Mouse (Mus musculus) heart, postnatal 25 days (tissue): ENCODE results near the gene Ift122. TPM values are rescaled to one million over a fixed set of nuclear protein-coding genes. Genes with fewer than 3 reads are reported as not detected.

Experiments used
- DNase-seq: peaks from one replicate; pipeline ENCODE4 v3.0.0; 2022; ENCODE audit warnings: low spot score
- intact Hi-C: fragments of 180-260 bp; cut with DNase I; formaldehyde crosslinking; loops from one replicate; pipeline ENCODE4 v1.15.1; 2025
- total RNA-seq, 2 experiments: library from RNA; stranded (reverse); gene quantifications; 2 replicates each; pipeline ENCODE4 v1.2.3; 2021

Gene Ift122
- total RNA-seq, 2 experiments from 2014 or later, result 11.4 to 11.7 TPM

- intact Hi-C loops, result no loop called here
- DNase-seq, result no peak
Observed at GRCm38 (mm10) chr6:115969952-115970351, 116.7 kb downstream of the Ift122 start.

GRCm38 (mm10) chr6:115971273-115972060 is 118.2 kb downstream of the Ift122 start:
- intact Hi-C loops, result no loop called here
- DNase-seq, result no peak

GRCm38 (mm10) chr6:115972083-115972764 is 119.0 kb downstream of the Ift122 start:
- intact Hi-C loops, result no loop called here
- no peak for DNase-seq

- no peak for DNase-seq
- intact Hi-C loops, result no loop called here
Observed at GRCm38 (mm10) chr6:115973139-115973875, 120.0 kb downstream of the Ift122 start.

GRCm38 (mm10) chr6:115973881-115974662 is 120.8 kb downstream of the Ift122 start:
- intact Hi-C loops, result no loop called here

GRCm38 (mm10) chr6:115975606-115976005 is 122.3 kb downstream of the Ift122 start:
- DNase-seq, result no peak
- intact Hi-C loops, result no loop called here

More at GRCm38 (mm10) chr6:115973881-115974662, 120.8 kb downstream of the Ift122 start:
- no peak for DNase-seq

Other genes with a start within 250 kb of the Ift122 start
- 100 to 1,000 TPM in 1 of 2 experiments, 10 to 100 TPM in 1; 98.8 to 100 TPM for gene Raf1, start 176.8 kb upstream of the Ift122 start, total RNA-seq
- 1 to 10 TPM in 1 of 2 experiments, not detected in 1; 1.0 TPM for gene Tmem40, start 91.1 kb upstream of the Ift122 start, total RNA-seq
- gene Cand2, start 78.9 kb upstream of the Ift122 start, total RNA-seq, result 10 to 100 TPM; 72.5 to 74.4 TPM
- 100 to 1,000 TPM; 575 to 621 TPM for gene Rpl32, start 44.7 kb upstream of the Ift122 start, total RNA-seq
- under 1 TPM; 0.39 to 0.49 TPM for gene Efcab12, start 15.1 kb upstream of the Ift122 start, total RNA-seq
- 1 to 10 TPM in 1 of 2 experiments, under 1 TPM in 1; 0.95 to 1.2 TPM for gene Mbd4, start 99 bp upstream of the Ift122 start, total RNA-seq
- under 1 TPM; 0.18 to 0.34 TPM for gene Rho, start 78.3 kb downstream of the Ift122 start, total RNA-seq
- not detected for gene H1foo, start 91.5 kb downstream of the Ift122 start, total RNA-seq
- gene Plxnd1, start 141.5 kb downstream of the Ift122 start, total RNA-seq, result 10 to 100 TPM; 79.7 to 91.8 TPM